Mouse (Mus musculus): ENCODE measurements at regions not wholly inside any gene's neighbourhood (a gene's known extent, or its start where the extent isn't known, plus 50 kb on each side); places are given as distances from the start of the nearest gene placed in this dataset.
A peak's percentile ranks its signal among the peaks of the same experiment; 100 is the strongest.
"Not testable (repeated sequence)": the region's sequence is repeated elsewhere in the genome, so short reads cannot be mapped to it uniquely, and the experiment has no call there.

DNA sequence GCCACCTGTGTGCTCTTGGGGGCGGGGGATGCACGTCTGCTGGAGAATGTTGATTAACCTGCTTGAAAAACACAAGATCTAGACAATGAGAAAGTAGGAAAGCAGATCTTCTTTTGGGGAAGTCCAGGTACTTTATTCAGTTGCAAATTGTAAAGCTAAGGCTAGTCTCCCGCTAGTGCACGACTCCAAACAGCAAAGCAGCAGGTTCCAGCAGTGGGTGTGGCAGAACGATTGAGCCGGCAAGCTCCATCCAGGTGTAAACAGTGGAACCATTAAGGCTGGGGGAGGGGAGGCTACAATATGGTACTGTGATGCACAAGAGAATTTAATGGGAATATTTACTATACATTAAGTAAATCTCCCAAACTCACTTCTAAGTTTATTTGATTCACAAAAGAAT is 448.6 kb upstream of the Cobl start:
- DNase-seq (ENCODE audit: low spot score): not testable (repeated sequence)

DNA sequence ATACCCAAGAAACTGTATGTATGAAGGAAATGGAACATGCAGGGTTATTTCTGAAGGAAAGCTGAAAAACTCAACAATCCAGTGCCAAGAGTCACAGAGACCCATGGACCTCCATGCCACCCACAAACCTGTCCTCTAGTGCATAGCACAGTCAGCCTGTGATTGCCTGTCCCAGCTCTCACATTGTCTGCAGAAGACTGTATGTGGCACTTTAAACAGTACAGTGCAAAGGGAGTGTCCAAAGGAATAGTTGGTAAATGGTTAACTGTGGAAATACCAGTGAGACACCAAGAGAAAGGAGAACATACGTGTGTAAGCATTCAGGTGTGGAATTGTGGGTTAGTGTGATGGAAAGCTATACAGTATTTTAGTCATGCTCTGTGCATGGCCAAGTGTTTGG is 409.0 kb upstream of the Cobl start:
- no peak for DNase-seq (ENCODE audit: low spot score)

DNA sequence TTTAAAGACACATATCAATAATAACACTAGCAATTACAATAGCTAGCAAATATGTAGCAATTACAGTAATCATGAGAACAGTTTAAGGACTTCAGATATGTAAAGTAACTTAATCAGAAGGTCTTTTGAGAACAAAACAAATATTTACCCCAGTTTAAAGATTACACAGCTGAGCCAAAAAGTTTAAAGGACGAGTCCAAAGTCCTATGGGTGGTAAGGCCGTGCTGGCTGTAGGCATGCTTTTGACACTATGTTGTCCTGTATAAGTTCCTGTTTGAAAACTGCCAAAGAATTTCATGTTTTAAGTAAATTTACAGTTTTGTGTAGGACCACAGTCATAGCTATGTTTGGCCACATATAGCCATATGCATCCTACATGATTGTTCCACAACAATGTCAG is 408.0 kb upstream of the Cobl start:
- peak; percentile 36 for DNase-seq (ENCODE audit: low spot score)

DNA sequence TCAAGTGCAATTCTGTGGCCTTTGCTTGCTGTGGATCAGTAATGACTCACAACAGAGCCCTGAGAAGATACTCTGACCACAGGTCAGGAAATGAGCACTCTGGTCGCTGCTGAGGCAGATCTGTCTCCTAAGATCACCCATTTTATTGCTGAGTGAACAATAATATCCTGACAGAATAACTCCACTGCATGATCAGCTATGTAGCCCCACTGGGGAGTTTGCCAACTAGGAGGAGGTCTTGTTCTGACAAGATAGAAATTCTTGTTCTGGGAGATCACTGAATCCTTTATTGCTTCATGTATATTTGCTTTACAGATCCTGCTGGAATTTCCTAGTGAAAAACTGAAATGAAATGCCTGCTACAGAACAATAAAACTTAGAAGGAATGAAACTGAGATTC is 407.6 kb upstream of the Cobl start:
- peak; percentile 50 for DNase-seq (ENCODE audit: low spot score)

DNA sequence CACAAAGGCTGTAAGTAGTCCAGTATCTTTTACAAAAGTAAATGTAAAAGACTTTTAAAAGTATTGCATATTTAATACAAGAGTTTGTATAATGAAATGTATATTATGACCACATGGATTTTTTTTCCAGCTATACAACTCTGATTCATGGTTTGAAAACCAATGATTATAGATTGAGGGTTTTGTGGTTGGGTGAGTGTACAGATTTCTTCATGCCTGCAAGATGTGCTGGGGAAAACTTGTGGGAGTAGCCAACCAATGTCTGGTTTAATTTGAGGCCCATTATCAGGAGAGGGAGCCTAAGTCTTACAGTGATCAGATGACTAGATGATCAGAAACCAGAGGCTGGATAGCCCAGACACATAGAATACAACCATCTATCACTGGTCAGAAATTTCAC is 402.8 kb upstream of the Cobl start:
- DNase-seq (ENCODE audit: low spot score): no peak

GRCm38 (mm10) chr11:12865034-12865620 is 400.4 kb upstream of the Cobl start:
- no peak for DNase-seq (ENCODE audit: low spot score)

GRCm38 (mm10) chr11:12859344-12859930 is 394.7 kb upstream of the Cobl start:
- no peak for DNase-seq (ENCODE audit: low spot score)

- DNase-seq (ENCODE audit: low spot score): no peak
Observed at GRCm38 (mm10) chr11:12858274-12858884, 393.6 kb upstream of the Cobl start.

- no peak for DNase-seq (ENCODE audit: low spot score)
Observed at GRCm38 (mm10) chr11:12857358-12858199, 392.8 kb upstream of the Cobl start.

- no peak for DNase-seq (ENCODE audit: low spot score)
Observed at GRCm38 (mm10) chr11:12847793-12848192, 383.0 kb upstream of the Cobl start.

DNA sequence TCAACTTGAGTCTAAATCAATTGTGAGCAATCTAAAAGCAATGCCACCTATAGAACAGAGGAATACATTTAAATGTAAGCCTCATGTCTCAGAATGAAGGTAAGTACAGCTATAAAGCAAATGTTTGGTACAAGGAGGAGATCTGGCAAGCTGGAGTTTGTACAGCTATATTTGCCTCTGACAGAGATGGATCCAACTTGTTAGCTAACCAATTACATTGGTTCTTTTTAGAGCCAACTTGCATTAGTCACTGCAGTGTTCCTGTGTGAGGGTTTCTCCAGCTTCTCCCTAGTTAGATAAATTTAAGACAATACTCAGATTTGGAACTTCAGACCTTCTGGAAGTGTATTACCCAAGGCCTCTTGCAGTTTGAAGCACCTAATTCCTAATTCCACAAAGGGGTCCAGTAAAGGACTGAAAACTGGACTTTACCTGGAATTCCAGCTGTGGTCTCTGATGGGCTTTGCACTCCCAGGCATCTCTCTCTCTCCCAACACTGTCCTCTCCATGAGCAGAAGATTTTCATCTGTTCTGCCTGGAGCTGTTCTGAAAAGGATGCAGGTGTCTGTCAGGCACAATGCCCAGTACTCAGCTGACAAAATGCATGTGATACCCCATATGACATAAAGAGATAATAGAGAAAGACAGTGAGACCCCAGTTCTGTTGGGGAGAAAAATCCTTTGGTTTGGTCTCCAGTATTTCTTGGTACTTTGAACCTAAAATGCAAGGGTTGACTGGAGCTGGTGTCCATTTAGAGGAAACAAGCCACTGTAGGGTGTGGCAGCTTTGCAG is 379.1 kb upstream of the Cobl start:
- no peak for DNase-seq (ENCODE audit: low spot score)

DNA sequence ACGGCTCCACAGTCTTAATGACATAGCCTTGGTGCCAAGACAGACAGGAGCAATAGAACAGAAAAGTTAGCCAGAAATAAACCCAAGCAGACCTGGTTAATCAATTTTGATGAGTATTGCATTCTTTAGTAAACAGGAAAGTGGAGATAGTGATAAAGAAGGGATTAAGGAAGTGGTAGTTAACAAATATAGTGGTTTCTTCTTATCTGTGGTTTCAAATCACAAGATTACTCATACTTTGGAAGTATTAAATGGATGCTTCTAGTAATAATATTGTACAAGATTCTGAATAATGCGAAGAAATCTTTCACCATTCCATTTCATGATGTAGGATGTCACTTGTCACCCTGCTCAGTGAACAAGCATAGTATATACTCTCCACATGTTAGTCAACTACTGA is 376.6 kb upstream of the Cobl start:
- no peak for DNase-seq (ENCODE audit: low spot score)

- no peak for DNase-seq (ENCODE audit: low spot score)
Observed at GRCm38 (mm10) chr11:12837920-12838319, 373.2 kb upstream of the Cobl start.

GRCm38 (mm10) chr11:12837387-12837786 is 372.6 kb upstream of the Cobl start:
- DNase-seq (ENCODE audit: low spot score): no peak

GRCm38 (mm10) chr11:12836387-12836786 is 371.6 kb upstream of the Cobl start:
- no peak for DNase-seq (ENCODE audit: low spot score)

- DNase-seq (ENCODE audit: low spot score): no peak
Observed at GRCm38 (mm10) chr11:12812021-12812420, 347.3 kb upstream of the Cobl start.

DNA sequence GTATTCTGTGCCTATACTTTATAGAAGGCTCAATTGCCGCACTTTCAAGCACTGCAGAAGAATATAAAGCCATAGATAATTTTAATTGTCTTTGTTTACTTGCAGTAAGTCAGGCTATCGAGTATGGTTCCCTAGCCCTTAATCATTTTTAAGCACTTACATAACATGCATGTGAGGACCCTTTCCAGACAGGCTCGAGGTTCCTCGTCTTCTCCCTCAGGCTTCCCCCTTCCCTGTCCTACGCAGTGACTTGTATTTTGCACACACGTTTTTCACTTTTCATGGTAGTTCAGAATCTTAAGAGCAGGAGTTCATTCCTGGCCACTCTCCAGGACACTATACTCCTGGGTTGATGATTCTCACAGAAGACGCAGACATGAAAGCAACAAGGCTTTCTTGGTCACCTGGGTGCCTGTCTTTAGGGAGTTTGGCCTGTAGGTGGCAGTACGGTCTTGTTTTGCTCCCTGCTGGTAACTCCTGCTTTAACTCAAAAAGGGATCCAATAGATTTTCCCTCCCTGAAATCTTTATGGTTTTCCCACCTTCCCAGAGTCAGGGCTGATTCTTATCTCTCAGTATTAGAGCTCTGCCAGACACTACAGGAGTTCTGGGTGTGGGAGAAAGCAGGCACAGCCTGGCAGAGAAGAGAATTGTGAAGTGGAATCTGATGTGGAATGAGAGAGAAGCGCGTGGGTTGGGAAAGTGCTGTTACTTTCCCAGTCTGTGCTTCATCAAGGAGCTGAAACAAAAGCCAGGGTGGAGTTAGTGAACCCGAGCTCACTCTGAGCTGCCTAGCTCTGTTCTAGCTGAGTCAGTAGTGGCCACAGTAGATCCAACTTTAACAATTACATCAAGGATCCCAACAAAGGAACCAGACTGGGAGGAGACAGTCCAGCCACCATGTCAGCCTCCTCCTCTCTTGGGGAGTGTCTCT is 346.5 kb upstream of the Cobl start:
- DNase-seq (ENCODE audit: low spot score): peak; percentile 53

Measured in yolk sac, embryonic 10.5 days (tissue).